Mouse (Mus musculus): ENCODE measurements at regions not wholly inside any gene's neighbourhood (a gene's known extent, or its start where the extent isn't known, plus 50 kb on each side); places are given as distances from the start of the nearest gene placed in this dataset.

DNA sequence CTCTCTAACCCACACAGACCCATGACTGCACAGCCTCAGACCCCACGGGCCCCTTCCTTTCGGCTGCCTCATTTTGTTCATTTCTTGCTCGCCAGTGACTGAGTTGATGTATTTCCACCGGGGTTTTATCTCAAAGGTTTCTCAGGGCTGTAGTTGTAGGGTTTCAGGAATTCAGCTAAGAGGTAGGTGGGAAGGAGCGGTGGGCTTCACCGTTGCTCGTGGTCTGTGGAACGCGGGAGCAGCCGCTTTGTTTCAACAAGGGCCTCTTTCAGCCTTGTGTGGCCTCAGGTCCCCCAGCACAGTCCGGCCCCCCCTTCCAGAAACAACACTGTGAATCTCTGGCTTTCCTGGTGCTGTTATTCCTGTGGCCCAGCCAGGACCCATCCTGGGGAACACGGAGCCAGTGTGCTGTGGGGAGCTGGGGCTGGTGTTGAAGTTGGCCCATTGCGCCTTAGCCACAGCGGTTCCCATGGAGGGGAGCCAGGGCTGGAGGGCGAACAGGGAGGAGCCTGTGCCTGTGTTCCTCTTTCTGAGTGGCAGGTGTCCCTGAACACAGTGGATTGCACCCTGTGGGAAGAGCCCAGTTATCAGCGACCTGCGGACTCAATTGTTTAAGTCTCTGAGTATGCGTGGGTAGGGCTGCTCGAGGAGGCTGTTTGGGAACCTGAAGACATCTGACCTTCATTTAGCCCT lies 68.9 kb upstream of the Slc38a2 start:
- no peak for DNase-seq

DNA sequence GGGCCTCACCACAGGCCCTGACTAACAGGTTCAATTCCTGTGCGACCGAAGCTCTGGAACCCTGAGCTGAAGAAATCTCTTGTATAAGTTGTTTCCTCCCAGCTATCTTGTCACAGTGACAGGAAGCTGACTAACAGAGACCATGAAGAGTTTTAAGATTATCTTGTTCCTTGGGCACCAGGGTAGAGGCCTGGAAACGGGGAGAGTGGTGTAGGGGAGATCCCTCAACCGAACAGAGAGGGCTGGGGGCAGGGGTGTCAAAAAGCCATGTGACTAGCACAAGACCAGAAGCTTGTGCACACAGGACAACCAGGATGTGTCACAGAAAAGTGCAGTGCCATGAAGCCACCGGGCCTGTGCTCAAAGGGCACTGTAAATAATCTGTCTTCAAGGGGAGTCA lies 67.7 kb upstream of the Slc38a2 start:
- DNase-seq: no peak

DNA sequence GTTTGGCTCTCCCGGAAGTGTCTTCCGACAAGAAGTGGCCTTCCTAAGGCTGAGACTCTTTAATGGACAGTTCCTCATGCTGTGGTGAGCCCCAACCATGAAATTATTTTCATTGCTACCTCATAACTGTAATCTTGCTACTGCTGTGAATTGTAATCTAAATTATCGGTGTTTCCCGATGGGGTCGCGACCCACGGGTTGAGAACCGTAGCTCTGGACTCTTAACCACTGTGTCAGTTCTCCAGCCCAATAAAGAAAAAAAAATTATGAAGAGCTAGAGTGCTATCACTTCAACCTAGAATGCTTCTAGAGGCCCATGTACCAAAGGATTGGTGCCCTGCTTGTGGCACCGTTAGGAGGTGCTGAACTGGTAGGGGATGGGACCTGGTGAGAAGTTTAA lies 66.7 kb upstream of the Slc38a2 start:
- no peak for DNase-seq

DNA sequence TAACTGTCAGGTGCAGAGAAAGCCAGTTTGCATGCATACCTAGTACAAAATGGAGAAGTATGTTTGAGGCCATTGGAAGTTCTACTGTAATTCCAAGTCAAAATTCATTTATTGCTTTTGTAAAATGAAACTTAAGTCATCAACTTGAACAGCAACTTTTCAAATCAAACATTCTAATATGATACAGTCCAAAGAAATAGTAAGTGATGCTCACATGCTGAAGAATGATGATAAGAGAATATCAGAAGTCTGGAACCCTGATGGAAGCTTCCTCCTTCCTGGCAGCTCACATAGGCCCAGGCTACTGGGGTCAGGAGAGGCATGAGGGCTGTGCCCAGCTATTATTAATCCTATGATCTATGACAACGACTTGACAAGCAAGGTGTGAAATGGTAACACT lies 64.1 kb upstream of the Slc38a2 start:
- no peak for DNase-seq

DNA sequence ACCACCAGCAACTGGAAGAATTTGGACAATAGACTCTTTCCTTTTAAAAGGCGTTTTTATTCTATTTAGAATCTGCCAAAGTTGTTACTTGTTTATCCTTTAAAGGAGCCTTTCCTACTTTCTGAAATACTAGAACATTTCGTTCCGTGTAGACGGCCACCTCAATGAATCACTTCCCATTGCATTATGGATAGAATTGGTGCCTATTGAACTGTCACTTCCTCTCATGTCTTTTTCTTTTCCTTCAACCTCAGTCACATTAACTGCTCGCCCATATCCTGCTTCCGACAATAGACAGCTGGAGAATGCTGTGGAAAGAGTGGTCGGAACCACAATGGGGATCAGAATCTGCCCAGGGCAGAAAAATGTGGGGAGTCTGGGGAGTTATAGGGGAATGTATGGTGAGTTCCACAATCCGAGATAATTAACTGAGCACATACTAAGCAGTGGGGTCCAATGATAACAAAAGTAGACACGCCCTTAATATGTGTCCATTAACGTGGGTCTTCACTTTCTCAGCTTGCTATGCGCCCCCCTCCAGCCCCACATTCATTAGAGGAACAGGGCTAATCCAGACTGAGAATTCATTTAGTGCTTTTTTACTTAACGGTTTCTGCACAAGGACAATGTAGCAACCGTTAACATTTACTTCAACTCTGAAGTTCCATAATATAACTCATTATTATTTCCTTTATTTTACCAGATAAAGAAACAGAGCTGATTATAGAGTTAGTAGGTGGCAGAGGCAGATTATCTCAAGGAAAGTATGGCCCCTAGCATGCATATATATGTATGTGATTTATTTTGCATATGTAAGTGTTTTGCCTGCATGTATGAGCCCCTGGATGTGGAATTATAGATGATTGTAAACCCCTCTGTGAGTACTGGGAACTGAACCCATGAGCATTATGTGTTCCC lies 59.8 kb upstream of the Slc38a2 start:
- no peak for DNase-seq

DNA sequence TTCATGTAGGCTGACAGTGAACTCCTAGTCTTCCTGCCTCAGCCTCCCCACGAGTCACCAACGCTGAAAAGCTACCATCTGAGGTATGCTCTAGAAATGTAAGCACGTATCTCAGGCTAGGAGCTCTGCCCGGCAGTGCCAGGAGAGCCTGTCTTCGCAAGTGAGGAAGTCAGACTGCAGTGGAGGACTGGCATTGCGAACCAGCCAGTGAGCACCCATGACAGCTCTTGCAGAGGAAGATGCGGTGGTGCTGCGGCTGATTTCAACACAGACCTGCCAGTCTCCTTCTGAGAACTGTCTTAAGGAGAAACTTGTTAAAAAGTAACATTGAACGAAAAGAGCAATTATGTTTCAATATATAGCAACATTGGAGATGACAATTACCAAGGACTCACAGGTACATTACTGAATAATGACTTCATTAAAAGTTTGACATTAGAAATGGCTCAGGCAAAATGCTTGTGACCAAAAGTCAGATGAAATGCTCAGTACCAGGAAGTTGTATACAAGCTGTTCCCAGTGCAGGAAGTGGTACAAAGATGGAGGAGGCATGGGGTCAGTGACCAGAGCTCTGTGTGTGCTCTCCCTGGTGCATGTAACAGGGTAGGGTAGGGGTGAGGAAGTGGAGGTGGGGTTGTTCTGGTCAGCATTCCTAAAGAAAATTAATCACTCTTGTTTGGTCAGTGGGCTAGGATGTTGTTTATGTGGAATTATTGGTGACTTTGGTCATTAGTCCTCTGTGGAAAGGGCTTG lies 58.1 kb upstream of the Slc38a2 start:
- DNase-seq: no peak

DNA sequence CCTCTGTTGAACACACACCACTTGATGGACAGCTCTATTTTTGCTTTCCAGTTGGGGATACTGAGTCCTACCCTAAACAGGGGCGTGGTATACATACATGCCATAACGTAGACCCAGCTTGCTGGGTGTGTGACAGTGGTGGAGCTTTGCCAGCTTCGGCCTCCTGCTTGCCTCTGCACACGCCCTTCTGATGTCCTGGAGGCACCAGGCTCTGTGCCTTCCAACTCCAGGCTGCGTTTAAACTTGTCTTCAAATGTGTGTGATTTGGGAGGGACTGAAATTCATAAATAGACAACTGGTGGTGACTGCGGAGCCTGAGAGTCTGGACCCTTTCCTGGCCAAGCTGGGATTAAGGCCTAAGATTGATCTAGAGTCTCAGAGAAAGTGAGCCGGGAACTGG lies 56.9 kb upstream of the Slc38a2 start:
- DNase-seq: no peak

DNA sequence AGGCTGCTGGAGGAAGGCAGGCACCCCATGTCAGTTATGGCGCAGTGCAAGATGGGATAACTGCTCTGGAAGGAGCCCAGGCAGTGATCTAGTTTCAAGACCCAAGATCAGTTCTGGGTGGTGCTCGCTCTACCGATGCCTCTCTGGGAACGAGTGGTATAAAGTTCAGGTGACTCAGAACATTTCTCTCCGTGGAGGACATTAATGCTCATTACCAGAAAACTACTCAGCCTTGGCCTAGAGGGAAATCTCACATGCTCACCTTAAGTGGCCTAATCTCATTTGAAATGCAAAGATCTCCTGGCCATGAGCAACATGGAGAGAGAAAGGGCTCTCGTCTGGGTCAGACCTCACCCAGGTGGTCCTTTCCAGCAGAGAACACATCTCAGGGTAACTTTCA lies 56.4 kb upstream of the Slc38a2 start:
- DNase-seq: no peak

DNA sequence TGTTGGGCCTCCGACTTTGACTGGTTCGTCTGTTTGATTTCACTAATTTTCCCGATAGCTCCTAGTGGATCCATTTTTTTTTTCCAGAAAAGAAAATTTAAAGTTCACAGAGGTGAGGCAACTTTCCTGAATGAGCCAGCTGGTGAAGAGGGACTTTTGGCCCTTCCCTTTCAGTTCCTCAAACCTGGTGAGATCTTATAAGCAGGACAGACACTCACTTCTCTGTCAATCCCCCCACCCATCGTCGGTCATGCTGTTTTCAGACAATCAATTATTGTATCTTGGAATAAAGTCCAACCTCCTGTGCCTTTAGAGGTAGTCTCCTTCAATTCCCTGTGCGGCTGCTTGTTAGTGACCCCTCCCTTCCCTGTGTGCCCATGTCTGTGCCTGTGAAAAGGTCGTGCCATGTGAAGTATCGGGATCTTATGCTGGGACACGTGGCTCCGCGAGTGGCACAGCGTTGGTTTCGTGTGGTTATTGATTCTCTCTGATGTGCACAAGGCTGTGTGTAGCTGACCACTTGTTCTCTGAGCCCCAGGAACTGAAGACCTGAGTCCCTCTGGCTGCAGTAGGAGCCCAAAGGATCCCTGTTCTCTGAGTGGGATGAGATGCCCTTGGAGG lies 55.9 kb upstream of the Slc38a2 start:
- DNase-seq: no peak

DNA sequence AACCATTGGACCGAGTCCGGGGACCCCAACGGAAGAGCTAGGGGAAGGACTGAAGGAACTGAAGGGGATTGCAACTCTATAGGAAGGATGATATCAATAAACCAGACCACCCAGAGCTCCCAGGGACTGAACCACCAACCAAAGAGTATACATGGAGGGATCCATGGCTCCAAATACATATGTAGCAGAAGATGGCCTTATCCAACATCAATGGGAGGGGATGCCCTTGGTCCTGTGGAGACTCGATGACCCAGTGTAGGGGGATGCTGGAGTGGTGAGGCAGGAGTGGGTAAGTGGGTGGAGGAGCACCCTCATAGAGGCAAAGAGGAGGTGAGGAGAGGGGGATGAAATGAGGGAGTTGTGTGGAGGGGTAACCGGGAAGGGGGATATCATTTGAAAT lies 54.5 kb upstream of the Slc38a2 start:
- no peak for DNase-seq

DNA sequence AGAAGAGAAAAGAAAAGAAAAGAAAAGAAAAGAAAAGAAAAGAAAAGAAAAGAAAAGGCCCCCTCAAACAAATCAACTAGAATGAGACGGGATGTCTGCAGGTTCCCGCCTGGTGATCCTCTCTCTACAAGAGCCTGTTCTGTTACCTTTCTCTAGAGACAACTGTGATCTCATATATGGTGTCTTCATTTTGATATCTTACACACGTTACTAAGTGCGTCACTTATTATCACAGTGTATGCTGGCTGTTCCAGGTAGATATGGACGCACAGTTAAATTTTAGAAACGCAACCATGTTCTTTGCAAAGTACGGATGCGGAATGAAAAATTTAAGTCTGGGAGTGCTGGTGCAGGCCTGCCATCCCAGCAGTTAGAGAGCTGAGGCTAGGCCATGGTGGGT lies 53.2 kb upstream of the Slc38a2 start:
- DNase-seq: no peak

DNA sequence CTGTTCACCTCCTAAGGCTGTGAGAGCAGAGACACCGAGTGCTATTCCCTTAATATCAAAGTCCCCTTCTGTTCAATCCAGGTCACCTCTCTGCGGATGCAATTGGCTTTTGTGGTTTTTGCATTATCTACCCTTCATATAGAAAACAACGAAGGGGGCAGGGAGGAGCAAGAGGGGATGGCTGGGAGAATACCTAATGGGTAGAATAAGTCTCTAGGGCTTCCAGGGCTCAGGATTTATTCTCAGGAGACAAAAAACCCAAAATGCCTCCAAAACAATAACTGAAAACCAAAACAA lies 52.5 kb upstream of the Slc38a2 start:
- no peak for DNase-seq

DNA sequence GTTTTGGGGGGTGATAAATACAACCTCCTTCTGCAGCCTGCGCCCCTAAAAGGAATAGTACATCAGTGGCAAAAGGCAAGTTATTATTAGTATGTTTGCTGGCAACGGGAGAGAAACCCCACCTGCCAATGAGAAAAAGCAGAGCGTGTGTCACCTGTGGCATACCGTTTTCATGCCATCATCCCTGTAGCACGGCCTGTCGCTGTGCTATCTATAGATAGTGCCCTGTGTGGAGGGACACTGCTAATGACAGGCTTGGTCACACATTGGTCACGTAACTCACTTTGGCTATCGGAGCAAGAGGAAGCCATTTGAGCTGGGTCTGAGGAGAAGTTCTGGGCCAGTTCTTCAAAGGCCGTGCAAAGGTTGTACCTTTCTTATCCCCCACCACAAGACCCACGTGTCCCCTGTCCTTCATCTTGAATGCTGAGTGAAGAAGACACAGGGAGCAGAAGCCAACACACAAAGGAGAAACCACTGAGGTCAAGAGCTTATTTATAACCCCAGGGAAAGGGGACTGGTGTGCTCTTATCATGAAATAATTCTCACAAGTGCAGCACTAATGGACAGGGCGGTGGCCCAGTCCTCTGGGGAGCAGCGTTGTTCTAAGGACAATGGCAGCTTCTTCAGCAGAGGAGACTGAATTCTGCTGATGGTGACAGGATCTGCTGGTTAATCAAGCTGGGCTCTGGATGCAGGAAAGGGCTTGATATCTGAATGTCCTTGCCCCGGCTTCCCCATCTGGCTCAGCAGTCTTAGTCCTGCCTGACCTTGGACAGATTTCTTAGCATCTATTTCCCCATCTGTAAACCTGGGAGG lies 51.9 kb upstream of the Slc38a2 start:
- no peak for DNase-seq

DNA sequence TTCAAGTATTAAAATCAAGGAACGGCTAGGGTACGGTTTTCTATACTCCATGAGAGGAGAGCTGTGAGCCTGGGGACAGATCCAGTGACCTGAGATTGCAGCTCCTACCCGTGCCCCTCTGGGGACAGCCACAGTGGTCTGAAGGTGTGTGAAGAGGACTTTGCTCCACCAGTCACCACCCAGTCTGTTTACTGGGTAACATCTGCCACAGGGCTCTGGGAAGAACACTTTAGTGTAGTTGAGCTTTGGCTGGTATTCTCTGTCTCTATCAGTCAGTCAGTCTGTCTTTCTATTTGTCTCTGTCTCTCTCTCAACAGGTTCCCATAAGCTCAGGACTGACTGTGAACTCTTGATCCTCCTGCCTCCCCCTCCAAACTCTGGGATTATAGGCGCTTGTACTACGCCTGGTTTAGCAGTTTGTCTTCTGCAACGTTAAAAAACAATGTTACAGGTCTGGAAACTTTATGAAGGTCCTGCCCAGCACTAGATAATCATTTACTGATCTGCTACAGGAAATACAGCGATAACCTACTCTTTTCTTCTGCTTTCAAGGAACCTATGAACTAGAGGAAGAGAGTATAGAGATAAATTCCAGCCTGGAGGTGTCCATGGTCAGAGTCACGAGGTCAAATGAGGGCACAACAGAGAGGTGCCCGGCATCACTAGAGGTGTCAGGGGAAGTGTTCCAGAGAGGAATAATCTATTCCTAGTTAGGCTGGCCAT lies 50.2 kb upstream of the Slc38a2 start:
- DNase-seq: no peak
